Mouse (Mus musculus): ENCODE measurements around the gene Fzd4.

The Fzd4 gene

DNA sequence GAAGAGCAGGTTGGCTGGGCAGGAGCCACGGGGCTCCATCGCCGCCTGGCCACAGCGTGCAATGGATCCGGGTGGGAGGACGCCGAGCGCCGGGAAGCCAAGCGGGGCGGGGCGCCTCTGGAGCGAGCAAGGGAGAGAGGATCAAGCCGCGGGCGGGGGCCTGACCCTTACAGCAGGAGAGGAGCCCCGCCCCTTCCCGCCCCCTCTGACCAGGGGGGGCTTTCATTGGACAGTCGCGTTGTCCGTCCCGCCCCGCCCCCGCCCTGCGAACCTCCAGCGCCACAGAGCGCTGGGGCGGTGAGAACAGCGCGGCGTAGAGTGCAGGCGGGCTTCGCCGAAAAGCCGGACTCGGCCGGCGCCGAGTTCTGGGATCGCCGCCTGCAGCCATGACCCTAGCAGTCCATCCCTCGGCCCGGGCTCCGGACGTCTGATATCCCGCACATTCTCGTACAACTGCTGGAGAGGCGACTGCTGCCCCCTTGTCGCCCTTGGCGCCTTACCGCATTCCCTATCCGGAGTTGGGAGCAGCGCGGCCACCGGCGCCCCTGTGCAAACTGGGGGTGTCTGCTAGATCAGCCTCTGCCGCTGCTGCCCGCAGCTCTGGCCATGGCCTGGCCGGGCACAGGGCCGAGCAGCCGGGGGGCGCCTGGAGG, at the start of gene Fzd4, which contains the start of gene Tmem135:
Gene Fzd4, plus strand, starts transcription at position 275 of the 653 bp plus-strand sequence.
Gene Tmem135, minus strand, starts transcription at position 142 of the 653 bp plus-strand sequence.
- in situ Hi-C loops (cut with MboI; ENCODE audit: low pct_unique_long_range_greater_than_20kb in 1 of 2, low sequenced_read_pairs in 2 of 2, unreplicated experiment in 1 of 2), result loop anchor here in 1 of 2 experiments (25.0 kb wide), 1 partner anchor 242 kb away; no protein-coding TSS in a partner anchor

- in situ Hi-C loops (cut with MboI; ENCODE audit: low pct_unique_long_range_greater_than_20kb in 1 of 2, low sequenced_read_pairs in 2 of 2, unreplicated experiment in 1 of 2), result no loop called here
These were observed 48.5 kb upstream of the Fzd4 start for GRCm38 (mm10) chr7:89355519-89356255.

- in situ Hi-C loops (cut with MboI; ENCODE audit: low pct_unique_long_range_greater_than_20kb in 1 of 2, low sequenced_read_pairs in 2 of 2, unreplicated experiment in 1 of 2), result no loop called here
These were observed 47.8 kb upstream of the Fzd4 start for GRCm38 (mm10) chr7:89356307-89356706.

DNA sequence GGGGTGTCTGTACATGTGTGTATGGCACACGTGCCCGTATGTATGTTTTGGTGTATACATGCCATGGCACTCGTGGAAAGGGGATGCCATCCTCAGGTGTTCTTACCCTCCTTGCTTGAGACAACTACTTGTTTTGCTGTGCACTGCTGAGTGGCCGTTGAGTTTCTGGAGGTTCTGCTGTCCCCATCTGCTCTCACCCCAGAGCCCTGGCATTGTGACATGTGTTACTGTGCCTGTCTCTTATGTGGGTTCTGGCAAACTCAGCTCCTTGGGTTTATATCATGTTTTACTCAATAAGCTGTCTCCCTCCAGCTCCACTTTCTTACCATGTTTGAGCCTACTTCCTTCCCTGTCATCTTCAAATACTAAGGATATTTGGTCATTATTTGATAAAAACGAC, 40.2 kb upstream of the Fzd4 start:
- in situ Hi-C loops (cut with MboI; ENCODE audit: low pct_unique_long_range_greater_than_20kb in 1 of 2, low sequenced_read_pairs in 2 of 2, unreplicated experiment in 1 of 2), result no loop called here

DNA sequence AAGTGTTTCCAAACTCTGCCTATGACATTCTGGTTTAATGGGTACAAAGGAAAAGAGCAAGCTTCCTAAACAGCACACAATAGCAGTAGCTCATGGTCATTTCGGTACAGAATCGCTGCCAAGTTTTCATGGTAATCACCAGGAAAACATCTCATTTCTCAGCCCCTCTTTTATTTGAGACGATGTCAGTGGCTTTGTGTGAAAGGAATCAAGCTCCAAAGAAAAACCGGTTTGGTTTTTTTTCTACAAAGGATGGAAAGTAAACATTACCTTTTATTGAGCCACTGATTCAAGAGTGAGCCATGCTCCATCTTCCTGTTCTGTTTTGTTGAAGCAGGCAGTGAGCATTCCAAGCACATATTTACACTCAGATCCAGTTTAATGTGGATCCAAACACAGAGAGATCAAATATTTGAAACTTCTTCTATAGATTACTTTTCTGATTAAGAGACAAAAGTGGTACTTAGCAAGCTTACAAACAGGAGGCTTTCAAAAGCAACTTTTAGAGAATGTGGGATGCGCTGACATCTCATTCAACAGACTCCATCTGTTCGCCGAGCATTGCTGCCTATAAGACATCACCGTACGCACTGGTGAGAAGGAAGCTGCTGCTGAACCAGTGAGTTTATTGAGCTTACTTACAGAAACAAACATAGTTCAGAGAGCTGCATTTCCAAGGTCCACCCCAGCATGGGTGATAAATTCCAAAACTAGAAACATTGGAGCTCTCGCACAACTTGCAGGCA, 38.8 kb upstream of the Fzd4 start:
- in situ Hi-C loops (cut with MboI; ENCODE audit: low pct_unique_long_range_greater_than_20kb in 1 of 2, low sequenced_read_pairs in 2 of 2, unreplicated experiment in 1 of 2), result no loop called here

DNA sequence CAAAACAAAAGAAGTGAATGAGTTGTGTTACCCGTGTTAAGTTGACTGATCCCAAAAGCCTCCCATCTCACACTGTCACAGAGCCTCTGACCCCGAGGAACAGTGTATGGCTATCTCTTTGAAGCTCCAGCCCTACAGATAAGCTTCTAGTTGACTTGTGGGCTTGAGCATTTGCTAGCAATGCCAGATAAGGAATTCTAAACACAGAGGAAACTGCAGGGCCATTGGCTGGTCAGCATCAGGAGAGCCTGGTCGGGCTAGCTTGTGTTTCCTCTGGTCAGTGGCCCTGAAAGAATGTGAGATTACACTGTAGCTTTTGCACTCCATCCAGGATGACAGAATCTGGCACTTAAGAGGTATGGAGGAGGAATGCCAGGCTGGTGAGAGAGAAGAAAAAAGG, 36.5 kb upstream of the Fzd4 start:
- in situ Hi-C loops (cut with MboI; ENCODE audit: low pct_unique_long_range_greater_than_20kb in 1 of 2, low sequenced_read_pairs in 2 of 2, unreplicated experiment in 1 of 2), result no loop called here

GRCm38 (mm10) chr7:89370086-89370485, 34.1 kb upstream of the Fzd4 start:
- in situ Hi-C loops (cut with MboI; ENCODE audit: low pct_unique_long_range_greater_than_20kb in 1 of 2, low sequenced_read_pairs in 2 of 2, unreplicated experiment in 1 of 2), result no loop called here

GRCm38 (mm10) chr7:89370917-89371316, 33.2 kb upstream of the Fzd4 start:
- in situ Hi-C loops (cut with MboI; ENCODE audit: low pct_unique_long_range_greater_than_20kb in 1 of 2, low sequenced_read_pairs in 2 of 2, unreplicated experiment in 1 of 2), result no loop called here

- in situ Hi-C loops (cut with MboI; ENCODE audit: low pct_unique_long_range_greater_than_20kb in 1 of 2, low sequenced_read_pairs in 2 of 2, unreplicated experiment in 1 of 2), result no loop called here
These were observed 32.4 kb upstream of the Fzd4 start for GRCm38 (mm10) chr7:89371623-89372295.

GRCm38 (mm10) chr7:89380935-89381705, 23.0 kb upstream of the Fzd4 start:
- in situ Hi-C loops (cut with MboI; ENCODE audit: low pct_unique_long_range_greater_than_20kb in 1 of 2, low sequenced_read_pairs in 2 of 2, unreplicated experiment in 1 of 2), result no loop called here

DNA sequence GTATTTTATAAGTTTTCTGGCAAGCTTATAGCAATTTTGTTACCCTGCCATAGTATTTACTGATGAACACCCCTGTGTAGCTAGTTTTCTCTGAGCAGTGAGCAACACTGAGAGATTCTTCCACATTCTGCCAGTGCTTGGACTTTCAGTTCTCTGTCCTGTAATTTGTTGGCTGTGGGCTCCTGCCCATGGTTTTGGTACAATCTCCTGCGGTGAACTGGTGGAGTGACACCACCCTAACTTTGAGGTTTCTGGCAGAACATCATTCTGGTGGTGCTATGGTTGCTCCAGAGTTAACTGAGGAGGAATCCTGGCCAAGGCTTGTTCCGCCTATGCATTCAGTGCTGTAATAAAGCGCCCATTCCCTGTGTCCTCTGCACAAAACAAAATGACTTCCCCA, 21.3 kb upstream of the Fzd4 start:
- in situ Hi-C loops (cut with MboI; ENCODE audit: low pct_unique_long_range_greater_than_20kb in 1 of 2, low sequenced_read_pairs in 2 of 2, unreplicated experiment in 1 of 2), result no loop called here

- in situ Hi-C loops (cut with MboI; ENCODE audit: low pct_unique_long_range_greater_than_20kb in 1 of 2, low sequenced_read_pairs in 2 of 2, unreplicated experiment in 1 of 2), result no loop called here
These were observed 15.2 kb upstream of the Fzd4 start for GRCm38 (mm10) chr7:89388981-89389380.

- in situ Hi-C loops (cut with MboI; ENCODE audit: low pct_unique_long_range_greater_than_20kb in 1 of 2, low sequenced_read_pairs in 2 of 2, unreplicated experiment in 1 of 2), result no loop called here
These were observed 13.5 kb upstream of the Fzd4 start for GRCm38 (mm10) chr7:89390660-89391059.

GRCm38 (mm10) chr7:89391281-89391680, 12.9 kb upstream of the Fzd4 start:
- in situ Hi-C loops (cut with MboI; ENCODE audit: low pct_unique_long_range_greater_than_20kb in 1 of 2, low sequenced_read_pairs in 2 of 2, unreplicated experiment in 1 of 2), result no loop called here

DNA sequence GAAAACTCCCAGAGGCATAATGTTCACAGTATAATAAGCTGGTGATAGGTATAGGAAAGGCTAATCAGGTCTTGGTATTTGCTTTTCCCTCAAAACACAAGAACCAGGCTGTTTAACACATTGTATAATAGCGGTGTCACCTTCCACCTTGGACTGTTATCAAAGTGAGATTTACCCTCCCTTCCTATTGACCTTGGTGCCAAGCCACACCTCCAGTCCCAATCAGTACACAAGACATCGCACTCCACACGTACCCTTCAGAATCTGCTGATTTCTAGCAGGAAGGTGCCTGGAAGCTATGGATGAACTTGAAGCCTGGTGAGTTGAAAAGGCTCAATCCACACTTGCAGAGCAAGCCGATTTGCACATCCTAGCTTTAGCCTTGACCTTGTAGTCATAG, 12.3 kb upstream of the Fzd4 start:
- in situ Hi-C loops (cut with MboI; ENCODE audit: low pct_unique_long_range_greater_than_20kb in 1 of 2, low sequenced_read_pairs in 2 of 2, unreplicated experiment in 1 of 2), result no loop called here

- in situ Hi-C loops (cut with MboI; ENCODE audit: low pct_unique_long_range_greater_than_20kb in 1 of 2, low sequenced_read_pairs in 2 of 2, unreplicated experiment in 1 of 2), result no loop called here
These were observed 11.8 kb upstream of the Fzd4 start for GRCm38 (mm10) chr7:89392388-89392787.

- in situ Hi-C loops (cut with MboI; ENCODE audit: low pct_unique_long_range_greater_than_20kb in 1 of 2, low sequenced_read_pairs in 2 of 2, unreplicated experiment in 1 of 2), result no loop called here
These were observed 11.3 kb upstream of the Fzd4 start for GRCm38 (mm10) chr7:89392825-89393224.

DNA sequence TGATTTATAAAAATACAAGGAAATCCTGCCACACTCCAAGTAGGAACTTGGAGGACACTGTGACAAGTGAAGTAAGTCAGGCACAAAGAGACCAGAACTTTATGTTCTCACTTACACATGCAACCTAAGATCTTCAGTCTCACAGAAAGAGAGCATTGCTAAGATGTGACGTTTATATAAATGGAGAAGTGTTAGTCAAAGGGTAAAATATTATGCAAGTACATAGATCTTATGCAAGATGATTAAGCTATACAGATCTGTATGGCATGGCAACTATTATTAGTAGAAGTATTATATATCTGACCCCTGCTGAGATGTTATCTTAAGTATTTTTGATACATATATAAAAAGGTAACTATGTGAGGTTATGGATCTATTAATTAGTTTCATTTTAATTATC, 8.8 kb upstream of the Fzd4 start:
- in situ Hi-C loops (cut with MboI; ENCODE audit: low pct_unique_long_range_greater_than_20kb in 1 of 2, low sequenced_read_pairs in 2 of 2, unreplicated experiment in 1 of 2), result no loop called here
